Mouse (Mus musculus): ENCODE measurements around the gene Tsr3. TPM values are rescaled to one million over a fixed set of nuclear protein-coding genes. Genes with fewer than 3 reads are reported as not detected.
A peak's percentile ranks its signal among the peaks of the same experiment; 100 is the strongest.

Gene Tsr3
- polyA plus RNA-seq (2015; fragmentation: Nextera tagmentation; extraction: Ambion mirVana) = 24.7 and 31.2 TPM in 2 replicates

DNA sequence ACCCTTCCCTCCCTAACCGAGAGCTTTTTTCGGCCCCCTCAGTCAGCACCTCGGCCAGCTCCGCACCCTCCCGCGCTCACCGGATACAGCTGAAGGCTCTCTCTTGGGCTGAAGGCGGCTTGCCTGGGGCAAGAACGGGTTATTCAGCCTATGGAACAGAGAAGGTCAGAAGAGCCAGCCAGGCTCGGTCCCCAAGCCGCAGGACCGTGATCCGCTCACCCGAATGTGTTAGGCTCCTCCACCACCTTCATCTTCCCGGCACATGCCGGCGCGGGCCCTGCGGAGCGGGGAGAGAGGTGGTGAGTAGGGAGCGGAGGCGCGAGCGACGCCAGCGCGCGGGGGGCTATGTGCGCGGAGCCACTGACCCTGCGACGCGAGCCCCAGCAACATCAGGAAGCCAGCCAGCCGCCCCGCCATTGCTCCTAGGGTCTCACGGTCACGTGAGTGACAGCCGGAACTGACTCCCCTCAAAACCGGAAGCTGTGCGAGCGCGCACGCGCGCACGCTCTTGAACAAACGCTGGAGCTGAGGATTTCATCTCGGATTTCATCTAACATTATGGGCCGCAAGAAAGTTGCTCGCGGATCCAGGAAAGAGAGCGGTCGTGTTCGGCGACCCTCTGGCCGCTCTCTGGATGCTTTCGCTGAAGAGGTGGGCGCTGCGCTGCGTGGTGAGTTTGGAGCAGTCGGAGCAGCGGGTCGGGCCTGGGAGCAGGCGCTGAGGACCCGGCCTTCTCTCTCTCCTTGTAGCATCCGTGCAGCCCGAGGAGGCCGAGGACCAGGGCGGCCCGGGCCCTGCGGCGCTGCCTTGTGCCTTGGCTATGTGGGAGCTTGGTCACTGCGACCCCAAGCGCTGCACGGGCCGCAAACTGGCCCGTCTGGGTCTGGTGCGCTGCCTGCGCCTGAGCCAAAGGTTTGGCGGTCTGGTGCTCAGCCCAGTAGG lies at the start of gene Tsr3, which contains the start of gene Gnptg:
Tsr3 (plus strand) TSS at position 476 of the 942 bp plus-strand sequence.
Gnptg (minus strand) TSS at position 430 of the 942 bp plus-strand sequence.
- Histone ChIP-seq H3K36me3 (peaks cover 17% of the 10 kb centered on the region), H3K4me3 (peak within 1 kb of the TSS; percentile 87), H3K9me3 (replicated peaks) (no peaks in the 10 kb centered on the region), H3K27ac (peak within 1 kb of the TSS; percentile 68), H3K4me2 (peak within 1 kb of the TSS; percentile 93), H3K4me1 (replicated peaks) (peaks cover 18% of the 10 kb centered on the region), H3K9ac (peak within 1 kb of the TSS; percentile 78), H3K27me3 (no peaks in the 10 kb centered on the region)
- under 1% methylated on average over 80 of the region's 80 CpGs for WGBS
- peak; percentile 85 for ATAC-seq (replicated peaks; ENCODE audit: insufficient number of reproducible peaks, insufficient read depth, low FRiP score, low read depth)

DNA sequence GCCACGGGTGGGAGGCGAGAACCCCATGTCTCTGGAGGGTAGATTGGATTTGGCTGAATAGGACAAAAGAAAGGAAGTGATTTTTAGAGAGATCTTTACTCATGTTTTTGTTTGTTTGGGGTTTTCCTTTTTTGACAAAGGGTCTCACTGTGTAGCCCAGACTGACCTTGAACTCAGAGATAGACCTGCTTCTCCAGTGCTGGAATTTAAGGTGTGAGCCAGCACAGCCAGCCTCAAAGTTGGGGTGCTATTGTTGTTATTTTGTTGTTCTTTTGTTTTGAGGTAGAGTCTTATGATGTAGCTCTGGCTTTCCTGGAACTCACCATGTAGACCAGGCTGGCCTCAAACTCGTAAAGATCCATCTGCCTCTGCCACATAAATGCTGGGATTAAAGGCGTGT lies 37.6 kb upstream of the Tsr3 start:
- no peak for ATAC-seq (replicated peaks; ENCODE audit: insufficient number of reproducible peaks, insufficient read depth, low FRiP score, low read depth)
- H3K27ac ChIP-seq = no peak overlapping the region
- H3K4me3 ChIP-seq = no peak overlapping the region
- no peaks in the 10 kb centered on the region for H3K9me3 ChIP-seq (replicated peaks)
- H3K4me1 ChIP-seq (replicated peaks) = no peaks in the 10 kb centered on the region
- WGBS = 90% methylated on average over 4 of the region's 4 CpGs
- H3K27me3 ChIP-seq = no peaks in the 10 kb centered on the region
- H3K9ac ChIP-seq = no peak overlapping the region
- H3K36me3 ChIP-seq = peaks cover 57% of the 10 kb centered on the region
- H3K4me2 ChIP-seq = no peak overlapping the region

DNA sequence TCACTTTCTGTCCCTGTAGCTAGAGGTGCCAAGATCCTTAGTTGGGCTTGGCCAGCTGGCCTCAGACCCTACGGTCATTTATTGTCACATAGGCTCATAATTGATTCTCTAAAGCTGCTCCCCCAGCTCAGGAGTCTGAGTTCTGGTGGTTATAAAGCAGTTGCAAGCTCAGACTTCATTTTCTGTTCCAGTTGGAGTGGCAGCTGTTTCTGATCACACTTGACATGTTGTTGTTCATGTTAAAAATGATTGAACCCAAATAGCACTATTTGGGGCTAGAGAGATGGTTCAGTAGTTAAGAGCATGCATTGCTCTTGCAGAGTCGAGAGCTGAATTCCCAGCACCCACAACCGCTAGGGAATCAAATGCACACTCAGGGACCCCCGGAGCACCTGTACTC lies 30.0 kb upstream of the Tsr3 start:
- H3K27ac ChIP-seq = no peak overlapping the region
- H3K36me3 ChIP-seq = peaks cover 69% of the 10 kb centered on the region
- no peak for ATAC-seq (replicated peaks; ENCODE audit: insufficient number of reproducible peaks, insufficient read depth, low FRiP score, low read depth)
- H3K4me3 ChIP-seq = no peak overlapping the region
- H3K4me1 ChIP-seq (replicated peaks) = no peaks in the 10 kb centered on the region
- H3K27me3 ChIP-seq = no peaks in the 10 kb centered on the region
- no peaks in the 10 kb centered on the region for H3K9me3 ChIP-seq (replicated peaks)
- no peak overlapping the region for H3K9ac ChIP-seq
- WGBS = 91% methylated on average over 4 of the region's 4 CpGs
- H3K4me2 ChIP-seq = no peak overlapping the region

DNA sequence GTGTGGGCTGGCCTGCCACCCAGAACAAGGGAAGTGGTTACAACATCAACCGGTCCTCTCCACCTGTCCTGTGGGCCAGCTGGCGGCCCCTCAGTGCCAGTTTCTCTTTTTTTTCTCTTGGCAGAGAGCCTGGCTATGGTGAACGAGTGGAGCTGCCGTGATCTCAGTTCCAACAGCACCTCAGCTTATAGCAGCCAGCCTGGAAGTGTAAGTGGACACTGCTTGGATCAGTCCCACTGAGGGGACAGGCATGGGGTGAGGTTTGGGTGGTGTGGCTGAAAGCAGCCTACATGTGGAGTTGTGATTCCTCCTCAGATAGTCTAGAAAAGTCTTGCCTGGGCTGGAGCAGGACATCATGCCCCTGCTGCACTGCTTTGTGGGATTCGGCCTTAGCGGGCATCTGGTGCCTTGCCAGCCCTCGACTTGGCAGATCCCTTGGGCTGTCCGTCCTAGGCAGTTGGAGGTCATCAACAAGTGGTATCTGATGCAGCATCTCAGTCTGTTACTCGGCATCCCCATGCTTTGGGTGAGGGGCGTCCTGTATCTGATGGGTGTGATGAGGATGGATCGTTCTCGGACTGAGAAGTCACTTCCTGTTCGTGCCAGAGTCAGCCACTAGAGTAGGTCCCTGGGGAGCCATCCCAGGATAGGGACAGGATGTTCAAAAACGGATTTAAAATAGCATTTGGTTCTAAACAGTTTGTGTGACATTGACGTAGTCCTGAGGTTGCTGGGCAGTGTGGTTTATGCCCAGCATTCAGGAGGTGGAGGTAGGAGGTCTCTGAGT lies 29.1 kb upstream of the Tsr3 start:
- Histone ChIP-seq H3K9me3 (replicated peaks) (no peaks in the 10 kb centered on the region), H3K27ac (no peak overlapping the region), H3K9ac (no peak overlapping the region), H3K4me1 (replicated peaks) (no peaks in the 10 kb centered on the region), H3K4me2 (no peak overlapping the region), H3K36me3 (peaks cover 68% of the 10 kb centered on the region), H3K27me3 (no peaks in the 10 kb centered on the region), H3K4me3 (no peak overlapping the region)
- WGBS = 71% methylated on average over 15 of the region's 15 CpGs
- ATAC-seq (replicated peaks; ENCODE audit: insufficient number of reproducible peaks, insufficient read depth, low FRiP score, low read depth) = no peak

DNA sequence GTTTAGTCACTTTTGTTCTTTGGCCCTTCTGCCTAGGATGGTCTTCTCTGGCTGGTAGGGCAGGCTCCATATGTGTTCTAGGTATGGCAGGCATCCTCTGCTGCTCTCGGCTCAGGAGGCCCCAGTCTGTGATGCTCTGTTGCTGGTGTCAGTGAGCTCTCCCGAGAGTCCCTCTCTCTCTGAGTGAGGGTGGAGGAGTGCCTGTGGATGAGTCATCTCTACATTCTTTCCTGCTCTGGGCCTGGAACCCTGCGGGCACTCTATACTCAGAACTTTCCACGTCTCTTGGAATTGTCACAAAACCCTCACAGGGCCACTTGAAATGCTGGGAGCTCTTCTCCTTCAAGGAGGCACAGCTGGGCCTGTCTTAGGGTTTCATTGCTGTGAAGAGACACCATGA lies 28.3 kb upstream of the Tsr3 start:
- H3K27ac ChIP-seq = no peak overlapping the region

DNA sequence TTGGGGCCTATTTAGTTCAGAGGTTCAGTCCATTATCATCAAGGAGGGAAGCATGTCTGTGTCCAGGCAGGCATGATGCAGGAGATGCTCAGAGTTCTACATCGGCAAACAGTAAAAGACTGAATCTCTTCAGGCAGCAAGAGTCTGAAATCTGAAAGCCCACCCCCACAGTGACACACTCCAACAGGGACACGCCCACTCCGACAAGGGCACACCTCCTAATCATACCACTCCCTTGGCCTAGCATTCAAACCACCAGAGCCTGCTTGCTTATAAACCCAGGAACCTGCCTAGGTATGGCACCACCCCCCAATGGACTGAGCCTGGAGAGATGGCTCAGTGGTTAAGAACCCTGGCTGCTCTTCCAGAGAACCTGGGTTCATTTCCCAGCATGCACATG lies 24.5 kb upstream of the Tsr3 start:
- 87% methylated on average over 3 of the region's 3 CpGs for WGBS
- Histone ChIP-seq H3K4me2 (no peak overlapping the region), H3K9me3 (replicated peaks) (no peaks in the 10 kb centered on the region), H3K36me3 (peaks cover 74% of the 10 kb centered on the region), H3K27ac (no peak overlapping the region), H3K27me3 (no peaks in the 10 kb centered on the region), H3K4me3 (no peak overlapping the region), H3K9ac (no peak overlapping the region), H3K4me1 (replicated peaks) (no peaks in the 10 kb centered on the region)
- ATAC-seq (replicated peaks; ENCODE audit: insufficient number of reproducible peaks, insufficient read depth, low FRiP score, low read depth) = no peak

More for the DNA sequence above, 28.3 kb upstream of the Tsr3 start:
- WGBS = 57% methylated on average over 4 of the region's 4 CpGs
- Histone ChIP-seq H3K27me3 (no peaks in the 10 kb centered on the region), H3K4me1 (replicated peaks) (no peaks in the 10 kb centered on the region), H3K9me3 (replicated peaks) (no peaks in the 10 kb centered on the region), H3K36me3 (peaks cover 70% of the 10 kb centered on the region), H3K4me3 (no peak overlapping the region), H3K9ac (no peak overlapping the region), H3K4me2 (no peak overlapping the region)
- ATAC-seq (replicated peaks; ENCODE audit: insufficient number of reproducible peaks, insufficient read depth, low FRiP score, low read depth) = no peak

DNA sequence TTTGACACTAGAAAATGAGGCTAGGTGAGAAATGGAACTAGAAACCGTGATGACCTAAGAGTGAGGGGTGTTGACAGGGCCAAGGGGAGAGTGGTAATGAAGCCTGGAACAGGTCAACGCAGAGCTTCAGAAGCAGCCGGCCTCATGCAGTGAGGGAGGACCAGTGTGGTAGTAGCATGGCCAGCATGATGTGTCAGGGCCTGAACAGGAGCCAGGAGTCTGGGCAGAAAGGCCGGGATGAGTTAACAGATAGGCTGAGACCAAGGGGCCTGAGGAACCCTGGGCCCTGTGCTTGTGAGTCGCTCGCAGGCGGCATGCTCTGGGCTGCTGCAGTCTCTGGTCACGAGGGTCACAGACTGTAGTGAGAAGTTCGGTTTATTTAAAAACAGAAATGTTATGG lies 21.0 kb upstream of the Tsr3 start:
- 78% methylated on average over 9 of the region's 9 CpGs for WGBS
- Histone ChIP-seq H3K27ac (no peak overlapping the region), H3K36me3 (peaks cover 48% of the 10 kb centered on the region), H3K4me2 (no peak overlapping the region), H3K9me3 (replicated peaks) (no peaks in the 10 kb centered on the region), H3K4me3 (no peak overlapping the region), H3K9ac (no peak overlapping the region), H3K4me1 (replicated peaks) (peaks cover 12% of the 10 kb centered on the region), H3K27me3 (no peaks in the 10 kb centered on the region)
- no peak for ATAC-seq (replicated peaks; ENCODE audit: insufficient number of reproducible peaks, insufficient read depth, low FRiP score, low read depth)

DNA sequence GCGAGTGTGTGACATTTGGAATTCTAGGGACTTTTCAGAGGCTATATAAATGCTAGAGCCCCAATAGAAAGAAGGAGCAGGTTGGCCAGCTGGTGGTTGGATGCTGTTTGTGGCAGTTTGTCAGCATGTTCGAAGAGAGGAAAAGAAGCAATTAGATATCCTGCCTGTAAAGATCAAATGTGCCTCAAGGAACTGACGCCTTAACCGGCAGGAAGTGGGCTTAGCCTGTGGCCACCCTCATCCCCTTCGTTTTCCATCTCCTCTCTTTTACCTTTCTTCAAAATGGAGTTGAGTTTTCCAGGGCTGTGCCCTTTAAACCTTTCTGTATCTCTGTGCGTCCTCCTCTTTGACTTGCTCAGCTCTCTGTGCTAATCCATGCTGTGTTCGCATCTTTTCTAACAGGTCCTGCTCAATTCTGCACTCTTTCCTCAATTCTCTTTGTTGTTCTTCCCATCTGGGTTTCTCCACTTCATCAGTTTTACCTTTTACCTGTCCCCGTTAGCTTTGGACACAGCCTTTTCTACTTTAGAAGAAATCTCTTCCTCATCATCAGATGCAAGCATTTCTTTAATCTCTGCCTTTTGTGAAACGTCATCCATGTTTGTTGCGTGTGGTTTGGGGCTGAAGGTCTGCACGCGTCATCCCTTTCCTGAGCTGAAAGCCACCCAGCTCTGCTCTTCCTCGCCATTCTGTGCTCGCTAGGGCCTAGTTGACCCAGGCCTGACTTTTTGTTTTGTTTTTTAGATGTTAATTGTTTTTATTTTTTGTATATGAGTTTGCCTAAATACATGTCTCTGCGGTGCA lies 20.3 kb upstream of the Tsr3 start:
- Histone ChIP-seq H3K9me3 (replicated peaks) (no peaks in the 10 kb centered on the region), H3K4me3 (no peak overlapping the region), H3K9ac (no peak overlapping the region), H3K27me3 (no peaks in the 10 kb centered on the region), H3K4me1 (replicated peaks) (peaks cover 12% of the 10 kb centered on the region), H3K36me3 (peaks cover 41% of the 10 kb centered on the region), H3K4me2 (no peak overlapping the region), H3K27ac (no peak overlapping the region)
- WGBS = 90% methylated on average over 15 of the region's 15 CpGs
- ATAC-seq (replicated peaks; ENCODE audit: insufficient number of reproducible peaks, insufficient read depth, low FRiP score, low read depth) = no peak

DNA sequence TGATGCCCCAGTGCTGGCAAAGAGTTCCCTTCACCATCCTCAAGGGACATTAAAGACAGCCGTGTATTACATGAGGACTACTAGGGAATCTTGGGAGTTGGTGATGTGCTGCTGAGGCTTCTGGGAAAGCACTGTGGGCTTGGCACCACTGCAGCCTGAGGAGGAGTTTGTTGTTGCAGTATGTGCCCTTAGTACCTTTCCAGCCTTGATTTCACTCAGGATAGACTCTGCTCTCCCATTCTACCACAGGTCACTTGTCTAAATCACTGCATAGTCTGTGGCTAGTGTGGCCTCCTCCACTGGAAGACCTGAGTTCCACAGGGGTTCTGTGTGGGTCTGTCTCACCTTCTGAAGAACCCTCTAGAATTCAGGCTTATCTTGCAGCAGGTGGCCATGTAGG lies 19.2 kb upstream of the Tsr3 start:
- H3K27ac ChIP-seq = no peak overlapping the region
- 85% methylated on average over 1 of the region's 1 CpGs for WGBS
- ATAC-seq (replicated peaks; ENCODE audit: insufficient number of reproducible peaks, insufficient read depth, low FRiP score, low read depth) = no peak
- peaks cover 31% of the 10 kb centered on the region for H3K36me3 ChIP-seq
- no peaks in the 10 kb centered on the region for H3K27me3 ChIP-seq
- H3K4me3 ChIP-seq = no peak overlapping the region
- no peak overlapping the region for H3K9ac ChIP-seq
- no peaks in the 10 kb centered on the region for H3K9me3 ChIP-seq (replicated peaks)
- H3K4me1 ChIP-seq (replicated peaks) = peaks cover 12% of the 10 kb centered on the region
- no peak overlapping the region for H3K4me2 ChIP-seq

DNA sequence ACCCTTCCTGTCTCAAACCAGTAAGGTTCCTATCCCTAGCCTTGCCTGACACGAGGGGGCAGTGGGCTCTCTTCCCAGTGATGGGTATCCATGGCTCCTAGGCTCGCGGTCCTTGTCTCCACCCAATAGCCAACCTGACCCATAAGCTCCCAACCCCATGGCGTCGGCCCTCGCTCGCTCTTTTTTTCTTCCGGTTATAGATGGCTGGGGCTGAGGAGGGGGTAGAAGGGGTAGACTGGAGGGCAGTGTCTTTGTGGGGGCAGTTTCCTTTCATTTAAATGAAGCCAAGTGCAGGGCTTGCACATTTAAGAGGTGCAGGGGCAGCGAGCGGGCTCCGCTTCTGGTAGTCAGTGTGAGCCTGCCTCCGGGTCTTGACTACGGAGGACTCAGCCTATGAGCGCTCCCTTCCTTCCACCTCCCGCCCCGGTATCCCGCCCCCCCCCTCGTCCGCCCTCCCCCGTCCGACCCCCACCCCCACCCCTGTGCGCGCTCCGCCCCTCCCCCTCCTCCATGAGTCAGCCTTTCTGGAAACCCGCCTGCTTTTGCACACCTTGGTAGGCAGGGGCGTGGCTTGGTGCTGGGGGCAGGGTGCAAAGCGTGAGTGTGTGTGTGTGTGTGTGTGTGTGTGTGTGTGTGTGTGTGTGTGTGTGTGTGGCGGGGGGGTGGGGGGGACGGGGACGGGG lies 18.0 kb upstream of the Tsr3 start:
- WGBS = 2% methylated on average over 26 of the region's 30 CpGs
- peak; percentile 80 for ATAC-seq (replicated peaks; ENCODE audit: insufficient number of reproducible peaks, insufficient read depth, low FRiP score, low read depth)
- Histone ChIP-seq H3K27ac (peak overlapping the region; percentile 15; the same call in 1 of the 2 replicates), H3K4me1 (replicated peaks) (peaks cover 12% of the 10 kb centered on the region), H3K27me3 (no peaks in the 10 kb centered on the region), H3K4me2 (peak overlapping the region; percentile 85), H3K4me3 (peak overlapping the region; percentile 50), H3K9me3 (replicated peaks) (no peaks in the 10 kb centered on the region), H3K9ac (peak overlapping the region; percentile 55), H3K36me3 (peaks cover 24% of the 10 kb centered on the region)
